Mouse (Mus musculus): ENCODE results near the gene B3glct.

B3glct gene

DNA sequence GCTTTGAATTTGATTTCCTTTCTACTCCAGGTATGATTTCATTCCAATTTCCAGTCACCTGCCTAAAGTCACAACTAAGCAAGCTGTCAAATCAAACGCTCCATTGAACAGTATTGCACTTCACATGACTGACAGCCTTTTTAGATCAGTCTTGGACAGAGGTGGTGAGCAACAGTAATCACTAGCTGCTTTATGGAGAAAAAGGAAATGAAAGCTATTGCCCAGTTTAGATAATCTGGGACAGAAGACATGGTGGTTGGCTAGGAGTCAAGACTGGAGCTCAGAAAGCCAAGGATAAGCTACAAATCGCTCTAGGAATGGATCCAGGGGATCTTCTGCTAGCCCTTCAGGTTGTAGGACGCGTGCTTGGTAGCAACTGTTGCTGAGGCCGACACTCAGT is 14.6 kb upstream of the B3glct start:
- ATAC-seq (ENCODE audit: low TSS enrichment), result no peak

DNA sequence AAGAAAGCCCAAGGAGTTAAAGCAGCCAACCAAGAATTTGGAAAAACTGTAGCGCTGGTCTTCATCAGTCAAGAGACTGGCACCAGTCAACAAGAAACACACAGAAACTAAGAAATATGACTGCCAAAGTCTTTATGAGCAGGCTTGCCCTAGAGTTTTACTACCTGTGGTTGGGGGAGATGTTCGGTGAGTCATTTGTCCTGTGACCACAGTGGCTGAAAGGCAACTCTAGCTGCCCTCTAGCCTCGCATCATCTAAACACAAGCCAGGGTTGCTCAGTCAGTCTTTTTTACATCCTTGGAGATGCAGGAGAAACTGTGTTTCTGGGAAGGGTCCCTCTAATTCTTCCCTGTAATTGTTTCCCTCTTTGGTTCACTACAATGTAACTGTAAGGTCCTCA is 834 bp upstream of the B3glct start:
- no peak for ATAC-seq (ENCODE audit: low TSS enrichment)

DNA sequence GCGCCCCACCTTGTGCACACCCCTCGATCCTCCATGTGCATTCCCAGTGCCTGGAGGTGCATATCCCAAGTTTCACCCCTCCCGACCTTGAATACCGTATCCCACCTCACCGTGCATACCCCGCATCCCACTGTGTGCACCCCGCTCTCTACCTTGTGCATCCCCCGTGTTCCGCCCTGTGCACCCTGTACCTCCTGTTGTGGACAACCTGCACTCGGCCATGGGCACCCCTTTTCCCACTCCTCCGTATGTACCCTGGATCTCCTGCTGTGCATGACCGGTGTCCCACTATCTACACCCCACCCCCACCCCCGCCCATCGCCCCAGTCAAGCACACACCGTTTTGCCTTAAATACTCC is 939 bp downstream of the B3glct start:
- peak; percentile 20; the same call in 1 of the 2 replicates for ATAC-seq (ENCODE audit: low TSS enrichment)

DNA sequence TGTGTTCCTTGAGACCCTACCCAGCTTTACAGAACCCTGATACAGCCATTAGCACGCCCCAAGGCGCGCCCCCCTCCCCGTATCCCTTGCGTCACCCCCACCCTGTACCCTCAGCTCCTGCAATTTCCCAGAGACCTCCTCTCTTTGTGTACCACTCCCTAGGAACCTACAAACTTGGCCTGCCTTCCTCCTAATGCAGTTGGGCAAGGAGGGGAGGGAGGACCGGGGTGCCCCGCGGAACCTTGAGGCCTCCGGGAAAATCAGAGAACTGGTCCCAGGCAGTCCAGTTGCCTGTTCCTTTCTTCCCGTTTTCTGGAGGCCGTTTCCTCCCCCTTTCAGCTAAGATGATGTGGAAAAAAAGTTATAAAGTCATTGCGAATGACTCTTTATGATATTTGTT is 1.3 kb downstream of the B3glct start:
- ATAC-seq (ENCODE audit: low TSS enrichment), result no peak

DNA sequence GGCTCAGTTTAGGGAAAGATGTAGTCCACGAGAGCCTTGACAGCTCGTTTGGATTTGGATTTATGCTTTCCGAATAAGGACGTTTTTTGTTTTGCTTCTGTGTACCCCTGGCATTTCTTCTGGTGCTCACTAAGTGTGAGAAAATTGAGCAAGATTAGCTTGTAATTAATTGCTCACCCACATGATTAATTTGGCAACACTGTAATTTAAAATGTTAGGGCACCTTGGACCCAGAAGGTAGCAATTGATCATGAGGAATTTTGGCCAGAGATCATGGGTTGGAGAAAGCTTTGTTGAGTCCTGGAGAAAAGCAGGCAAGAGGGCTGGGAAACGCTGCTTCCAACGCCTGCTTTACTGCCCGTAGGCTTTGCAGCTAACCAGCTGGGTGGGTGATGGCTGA is 1.9 kb downstream of the B3glct start:
- ATAC-seq (ENCODE audit: low TSS enrichment), result no peak

DNA sequence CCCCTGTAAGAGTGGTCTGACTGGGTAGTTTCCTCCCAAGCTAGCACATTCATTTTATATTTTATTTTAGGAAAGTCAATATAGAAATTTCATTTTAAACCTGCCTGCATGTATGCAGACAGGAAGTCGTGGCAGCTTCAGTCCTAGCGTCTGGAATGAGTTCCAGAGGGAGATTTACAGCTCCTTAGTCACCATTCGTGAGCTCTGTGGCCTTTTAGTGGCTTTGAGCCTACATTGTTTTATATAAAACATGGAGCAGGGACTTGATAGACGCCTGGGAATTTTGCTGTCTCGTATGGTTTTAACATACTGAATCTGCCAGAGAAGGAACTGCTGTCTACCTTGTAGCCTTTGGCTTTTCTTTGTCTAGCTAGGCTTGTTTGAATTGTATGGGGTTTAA is 2.9 kb downstream of the B3glct start:
- ATAC-seq (ENCODE audit: low TSS enrichment), result no peak

DNA sequence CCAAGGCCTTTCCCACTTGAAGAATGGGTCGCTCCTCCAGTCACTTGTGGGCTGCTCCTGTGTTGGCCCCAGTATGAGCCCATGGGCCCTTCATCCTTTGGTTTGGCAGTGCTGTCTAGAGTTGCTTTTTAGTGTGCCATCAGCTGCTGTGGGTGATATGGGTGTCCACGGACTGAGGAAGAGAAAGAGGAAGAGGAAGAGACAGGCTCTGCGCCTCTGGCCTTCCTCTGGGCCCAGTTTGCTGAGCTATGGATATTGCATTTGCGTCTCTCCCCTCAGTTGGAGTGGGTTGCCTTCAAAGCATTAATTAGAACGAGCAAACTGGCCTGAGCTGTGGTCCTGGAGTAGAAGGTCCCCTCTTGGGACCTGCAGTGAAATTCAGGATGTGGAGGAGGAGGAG is 11.8 kb downstream of the B3glct start:
- no peak for ATAC-seq (ENCODE audit: low TSS enrichment)

DNA sequence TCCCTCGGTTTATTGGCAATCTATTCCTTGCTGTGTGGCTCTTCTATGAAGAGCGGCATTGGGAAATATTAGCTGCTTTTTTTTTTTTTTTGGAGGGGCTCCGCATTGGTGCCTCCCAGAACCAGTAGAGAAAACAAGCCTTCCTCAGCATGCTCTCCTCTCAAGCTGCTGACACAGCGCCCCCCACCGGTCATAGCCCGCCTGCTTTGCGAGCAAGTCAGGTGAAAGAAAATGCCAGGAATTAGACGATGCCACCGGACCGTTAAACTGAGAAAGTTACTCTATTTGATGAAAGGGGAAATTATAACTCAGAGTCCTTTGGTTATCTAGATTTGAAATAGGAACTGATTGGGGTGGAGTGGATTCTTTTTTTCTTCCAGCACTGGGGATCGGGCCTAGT is 14.5 kb downstream of the B3glct start:
- ATAC-seq (ENCODE audit: low TSS enrichment), result peak; percentile 67

DNA sequence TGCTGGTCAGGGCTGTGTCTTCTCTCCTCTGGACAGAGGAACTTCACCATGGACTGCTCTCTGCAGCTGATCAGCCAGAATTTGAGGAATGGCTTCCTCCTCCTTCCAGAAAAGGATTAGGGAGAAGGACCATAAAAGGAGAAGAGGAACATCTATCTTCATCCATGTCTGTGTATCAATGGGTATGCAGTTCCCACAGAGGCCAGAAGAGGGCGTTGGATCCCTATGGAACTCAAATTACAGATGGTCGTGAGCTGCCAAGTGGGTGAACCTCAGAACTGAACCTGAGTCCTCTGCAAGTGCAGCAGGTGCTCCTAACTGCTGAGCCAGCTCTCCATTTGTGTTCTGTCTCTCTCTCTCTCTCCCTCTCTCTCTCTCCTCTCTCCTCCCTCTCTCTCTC is 15.2 kb downstream of the B3glct start:
- no peak for ATAC-seq (ENCODE audit: low TSS enrichment)

DNA sequence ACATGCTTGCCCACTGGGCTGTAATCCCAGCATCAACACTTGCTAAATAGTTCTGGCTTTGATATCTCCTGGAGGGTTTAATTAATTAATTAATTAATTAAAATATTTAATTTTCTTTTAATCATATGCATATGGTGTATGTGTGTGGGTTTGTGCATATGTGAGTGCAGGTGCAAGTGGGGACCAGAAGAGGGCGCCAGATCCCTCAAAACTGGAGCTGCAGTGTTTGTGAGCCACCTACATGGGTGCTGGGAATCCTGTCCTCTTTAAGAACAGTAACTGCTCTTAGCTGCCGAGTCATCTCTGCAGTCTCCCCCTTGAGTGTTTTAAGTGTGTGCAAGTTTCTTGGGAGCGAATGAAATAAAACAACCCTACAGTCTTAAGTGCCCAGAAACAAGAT is 15.9 kb downstream of the B3glct start:
- no peak for ATAC-seq (ENCODE audit: low TSS enrichment)

DNA sequence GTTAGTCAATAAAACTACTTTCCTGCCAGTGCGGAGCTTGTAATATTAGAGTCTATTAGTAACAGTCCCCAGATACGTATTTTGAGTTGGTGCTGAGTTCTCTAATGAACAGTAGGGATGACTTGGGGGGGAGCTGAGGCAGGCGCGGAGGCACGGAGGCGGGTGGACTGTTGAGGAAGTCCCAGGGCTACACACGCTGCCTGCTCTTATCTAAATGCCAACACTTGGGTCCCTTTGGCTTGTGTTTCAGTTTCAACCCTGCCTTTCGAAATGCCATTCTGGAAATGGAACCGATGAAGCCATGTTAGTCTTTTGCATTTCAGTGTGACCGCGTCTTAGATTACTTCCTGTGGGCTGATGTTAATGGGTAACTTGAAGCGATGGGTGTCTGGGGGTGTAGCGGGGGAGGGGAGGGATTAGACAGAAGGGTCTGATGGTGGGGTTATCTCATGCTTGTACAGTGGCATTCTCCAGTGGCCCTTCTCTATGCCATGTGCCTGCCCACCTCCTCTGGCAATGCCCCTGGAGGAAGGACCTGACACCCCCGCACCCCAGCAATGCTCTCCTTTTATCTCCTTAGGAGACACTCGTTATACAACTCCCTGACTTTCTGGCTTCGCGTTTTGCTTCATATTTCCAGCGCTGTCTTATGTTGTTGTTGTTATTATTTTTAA is 17.2 kb downstream of the B3glct start:
- ATAC-seq (ENCODE audit: low TSS enrichment), result peak; percentile 35

DNA sequence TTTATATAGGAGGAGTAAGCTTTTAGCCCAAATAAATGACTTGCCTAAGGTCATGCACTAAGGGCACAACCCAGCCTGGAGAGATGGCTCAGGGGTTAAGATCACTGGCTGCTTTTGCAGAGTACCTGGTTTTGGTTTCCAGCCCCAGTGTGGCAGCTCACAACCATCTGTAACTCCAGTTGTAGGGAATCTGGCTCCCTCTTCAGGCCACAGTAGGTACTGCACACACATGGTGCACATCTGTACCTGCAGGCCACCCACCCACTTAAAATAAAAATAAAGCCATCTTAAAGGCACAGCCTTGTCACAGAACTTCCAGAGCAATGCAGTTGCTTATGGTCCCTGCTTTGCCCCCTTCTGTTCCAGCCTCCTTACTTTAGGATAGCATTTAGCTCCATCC is 24.7 kb downstream of the B3glct start:
- no peak for ATAC-seq (ENCODE audit: low TSS enrichment)

DNA sequence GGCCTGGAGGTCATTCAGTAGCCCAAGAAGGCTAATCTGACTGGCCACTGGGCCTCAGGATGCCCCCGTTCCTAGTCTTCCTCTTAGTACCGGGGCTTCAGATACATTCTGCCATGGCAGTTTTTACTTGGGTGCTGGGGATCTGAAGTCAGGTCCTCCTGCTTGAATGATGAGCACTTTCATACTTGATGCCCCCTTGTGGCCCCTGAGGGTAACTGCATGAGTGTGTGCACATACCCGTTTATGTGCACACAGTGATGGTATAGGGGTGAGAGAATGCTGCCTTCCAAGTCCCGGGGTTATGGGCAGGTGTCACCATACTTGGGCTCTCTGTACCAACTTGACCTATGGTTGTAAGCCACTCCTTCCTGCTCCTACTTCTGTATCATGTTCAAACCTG is 33.5 kb downstream of the B3glct start:
- no peak for ATAC-seq (ENCODE audit: low TSS enrichment)

DNA sequence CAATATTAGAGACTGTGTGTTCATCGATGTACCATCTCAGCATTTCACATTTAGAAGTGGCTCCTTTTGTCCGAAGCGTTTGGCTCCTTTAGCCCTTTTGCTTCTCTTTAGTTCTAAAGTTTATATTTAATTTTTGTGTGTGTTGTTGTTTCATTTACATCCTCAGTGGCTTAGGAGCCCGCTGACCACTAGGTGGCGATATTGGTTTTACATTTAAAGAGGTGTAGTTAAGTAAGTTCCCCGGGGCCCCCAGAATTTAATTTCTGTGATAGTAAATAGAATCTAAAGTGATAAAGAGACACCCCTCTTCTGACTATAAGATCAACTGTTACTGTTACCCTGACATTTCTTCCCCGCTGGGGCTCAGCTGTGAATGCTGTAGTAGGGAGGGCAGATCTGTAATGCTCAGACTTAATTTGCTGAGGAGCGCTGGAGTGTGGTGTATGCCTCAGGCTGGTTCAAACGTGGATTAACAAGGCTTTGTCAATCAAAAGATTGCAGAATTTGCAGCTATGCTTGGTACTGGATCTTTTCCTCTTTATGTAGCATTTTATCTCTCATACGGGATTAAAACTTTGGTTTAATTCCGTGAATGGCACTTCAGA is 35.2 kb downstream of the B3glct start:
- ATAC-seq (ENCODE audit: low TSS enrichment), result peak; percentile 70

DNA sequence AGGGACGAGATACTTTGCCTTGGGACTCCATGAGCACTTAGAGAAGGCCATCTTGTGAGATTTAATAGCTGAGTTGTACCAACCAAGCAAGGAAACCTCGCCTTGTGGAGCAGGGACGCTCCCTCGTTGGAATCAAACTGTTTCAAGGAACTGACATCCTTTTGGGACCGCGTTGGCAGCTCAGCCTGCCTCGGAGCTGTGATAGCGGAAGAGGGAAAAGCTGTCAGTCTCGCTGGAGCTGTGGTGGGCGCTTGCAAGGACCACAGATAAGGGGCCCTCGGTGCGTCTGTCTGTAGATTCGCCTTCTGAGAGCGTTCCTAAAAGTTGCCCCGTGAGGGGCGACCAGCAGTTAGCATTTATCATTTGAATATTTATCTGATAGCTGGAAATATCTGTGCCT is 35.8 kb downstream of the B3glct start:
- ATAC-seq (ENCODE audit: low TSS enrichment), result peak; percentile 44; the same call in 1 of the 2 replicates

DNA sequence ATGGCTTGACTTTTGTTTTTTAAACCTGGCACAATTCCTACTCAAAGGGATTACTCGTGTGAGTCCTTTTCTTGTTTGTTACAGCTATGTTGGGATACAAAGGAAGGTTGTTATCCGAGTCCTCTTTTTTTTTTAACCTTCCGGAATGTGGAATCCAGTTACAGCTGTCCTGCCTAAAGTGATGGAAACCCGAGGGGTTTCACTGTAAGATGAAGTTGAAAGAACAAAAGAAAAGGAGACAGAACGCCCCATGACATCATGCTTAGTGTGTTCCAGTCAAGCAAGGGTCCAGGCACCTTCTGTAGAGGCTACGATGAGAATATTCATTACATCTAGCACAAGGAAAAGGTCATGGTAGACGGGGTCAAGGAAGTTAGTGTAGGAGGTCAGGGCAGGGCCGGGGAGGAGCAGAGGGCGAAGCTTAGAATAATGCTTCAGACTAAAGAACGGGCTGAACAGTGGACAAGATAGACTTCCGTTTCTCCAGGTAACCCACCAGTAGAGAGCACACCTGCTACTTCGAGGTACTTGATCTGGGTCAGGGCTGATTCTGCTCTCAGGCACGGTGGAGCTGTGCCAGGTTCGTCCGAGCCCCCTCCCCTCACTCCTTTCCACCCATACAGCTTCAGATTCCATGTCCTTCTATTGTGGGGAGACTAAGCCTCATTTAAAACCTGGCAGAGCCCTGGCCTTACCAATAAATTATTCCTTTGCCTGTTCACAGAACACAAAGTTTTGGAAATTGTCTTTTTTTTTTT is 37.7 kb downstream of the B3glct start:
- ATAC-seq (ENCODE audit: low TSS enrichment), result no peak

DNA sequence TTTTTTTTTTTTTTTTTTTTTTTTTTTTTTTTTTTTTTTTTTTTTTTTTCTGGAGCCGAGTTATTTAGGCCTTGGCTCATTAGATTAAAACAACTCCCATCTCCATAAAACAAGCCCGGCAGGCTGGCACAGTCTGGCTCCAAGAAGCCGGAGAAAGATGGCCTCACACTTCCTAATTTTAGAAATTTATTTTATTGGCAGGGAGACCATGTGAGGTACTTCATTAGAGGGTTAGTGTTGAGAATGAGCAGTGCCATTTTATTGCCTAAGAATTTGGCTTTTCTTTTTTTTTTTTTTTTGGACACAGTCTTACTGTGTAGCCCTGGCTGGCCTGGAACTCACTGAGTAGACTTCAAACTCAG is 38.3 kb downstream of the B3glct start:
- no peak for ATAC-seq (ENCODE audit: low TSS enrichment)

DNA sequence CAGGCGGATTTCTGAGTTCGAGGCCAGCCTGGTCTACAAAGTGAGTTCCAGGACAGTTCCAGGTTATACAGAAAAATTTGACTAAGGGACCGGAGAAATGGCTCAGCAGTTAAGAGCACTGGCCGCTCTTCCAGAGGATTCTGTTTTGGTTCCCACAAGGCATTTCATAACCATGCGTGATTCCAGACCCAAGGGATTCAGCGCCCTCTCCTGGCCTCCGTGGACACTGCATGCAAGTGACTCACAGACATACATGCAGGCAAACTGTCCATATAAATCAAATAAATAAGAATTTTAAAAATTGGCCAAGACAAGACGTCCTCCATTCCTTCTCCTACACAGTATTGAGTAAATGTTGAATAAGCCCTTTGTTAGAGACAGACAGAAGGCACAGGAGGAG is 53.7 kb downstream of the B3glct start:
- no peak for ATAC-seq (ENCODE audit: low TSS enrichment)

DNA sequence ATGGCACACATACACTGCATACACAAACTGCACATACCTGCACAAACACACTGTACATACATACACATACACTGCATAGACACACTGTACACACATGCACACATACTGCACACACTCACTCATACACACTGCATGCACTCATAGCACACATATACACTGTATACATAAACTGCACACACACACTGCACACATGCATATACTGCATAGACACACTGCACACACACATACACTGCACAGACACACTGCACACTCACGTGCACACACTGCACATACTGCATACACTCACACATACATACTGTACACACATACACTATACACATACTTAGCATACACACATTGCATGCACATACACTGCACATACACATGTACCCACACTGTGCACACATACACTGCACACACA is 59.2 kb downstream of the B3glct start:
- ATAC-seq (ENCODE audit: low TSS enrichment), result no peak

DNA sequence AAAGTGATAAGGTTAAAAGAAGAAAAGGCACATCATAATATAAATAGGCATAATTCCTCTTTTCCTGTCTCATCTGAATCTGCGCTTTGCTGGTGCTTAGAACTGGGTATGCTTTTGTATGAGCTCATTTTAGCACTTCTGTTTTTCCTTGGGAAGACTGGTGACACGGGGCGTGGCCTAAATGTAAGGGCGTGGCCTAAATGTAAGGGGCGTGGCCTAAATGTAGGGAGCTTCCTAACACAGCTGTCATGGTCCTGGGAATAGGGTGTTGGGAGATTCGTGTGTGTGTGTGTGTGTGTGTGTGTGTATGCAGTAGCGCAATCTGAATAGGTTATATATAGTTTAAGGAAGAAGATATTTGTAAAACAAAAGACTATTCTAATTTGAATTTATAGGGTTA is 62.1 kb downstream of the B3glct start:
- ATAC-seq (ENCODE audit: low TSS enrichment), result no peak

DNA sequence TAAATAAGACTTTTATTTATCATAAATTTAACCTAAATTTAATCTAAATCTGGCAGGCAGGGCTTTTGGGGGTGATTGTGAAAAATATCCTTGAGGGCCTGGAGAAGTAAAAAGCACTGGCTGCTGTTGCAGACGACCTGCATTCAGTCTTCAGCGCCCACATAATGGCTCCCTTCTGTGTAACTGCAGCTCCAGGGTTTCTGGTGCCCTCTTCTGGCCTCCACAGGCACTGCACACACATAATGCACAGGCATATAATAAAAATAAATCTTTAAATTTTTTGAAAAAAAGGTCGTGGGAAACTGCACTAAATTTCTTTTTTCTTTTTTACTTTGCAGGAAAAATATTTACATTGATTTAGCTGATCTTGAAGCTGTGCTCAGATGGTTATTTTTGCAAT is 62.7 kb downstream of the B3glct start:
- no peak for ATAC-seq (ENCODE audit: low TSS enrichment)

DNA sequence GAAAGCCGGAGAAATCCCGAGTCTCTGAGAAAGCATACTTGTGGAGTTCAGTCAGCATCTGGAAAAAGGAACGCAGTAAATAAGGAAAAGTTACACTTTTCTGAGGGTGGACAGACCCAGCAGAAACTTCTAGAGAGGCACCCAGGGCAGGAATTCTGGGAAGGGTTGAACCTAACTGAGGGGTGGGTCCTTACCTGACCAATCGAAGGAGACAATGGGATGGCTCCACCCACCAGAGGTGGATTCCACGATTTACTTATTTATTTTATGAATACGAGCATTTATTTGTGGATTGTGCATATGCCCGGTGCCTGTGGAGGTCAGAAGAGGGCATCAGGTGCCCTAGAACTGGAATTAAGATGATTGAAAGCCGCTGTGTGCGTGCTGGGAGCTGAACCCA is 64.3 kb downstream of the B3glct start:
- no peak for ATAC-seq (ENCODE audit: low TSS enrichment)

DNA sequence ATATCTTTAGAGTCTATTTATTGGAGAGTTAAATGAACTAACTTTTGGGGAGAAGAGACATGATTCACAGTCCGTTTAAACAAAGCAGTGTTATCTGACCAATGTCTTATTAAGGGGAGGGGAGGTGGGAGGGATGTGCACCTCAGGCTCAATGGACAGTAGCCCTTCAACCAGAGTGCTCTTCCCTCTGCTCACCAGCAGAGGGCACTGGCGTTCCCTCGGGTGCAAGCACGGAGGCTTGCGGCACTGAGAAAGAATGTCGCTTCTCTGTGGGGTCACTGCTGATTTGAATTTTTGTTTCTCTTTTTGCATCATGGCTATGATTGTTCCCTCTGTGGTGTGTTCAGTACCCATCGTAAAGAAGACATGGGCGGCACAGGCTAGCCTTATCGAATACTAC is 67.0 kb downstream of the B3glct start:
- ATAC-seq (ENCODE audit: low TSS enrichment), result no peak

Measured in frontal cortex, adult (tissue).